Mouse (Mus musculus) liver, embryonic 11.5 days (tissue): ENCODE data around the gene Sfpq. TPM values are rescaled to one million over a fixed set of nuclear protein-coding genes. Genes with fewer than 3 reads are reported as not detected.

Source experiments
- ATAC-seq: fragments of 200-750 bp; cut with Nextera tagmentation; replicated peaks from 2 replicates; pipeline ENCODE4 v1.8.0; 2017; ENCODE audit warnings: moderate number of reproducible peaks, mild to moderate bottlenecking, moderate TSS enrichment, moderate library complexity; ENCODE audit not compliant: low FRiP score
- DNase-seq: peaks from one replicate; pipeline ENCODE4 v3.0.0-alpha.2; 2017; ENCODE audit warnings: low spot score
- H3K27ac ChIP-seq: fragments of 300-500 bp; sonication (generic); 2 replicates; pipeline ENCODE4 v1.5.1; 2014; ENCODE audit warnings: mild to moderate bottlenecking, low read depth, low read length, control low read depth
- H3K27me3 ChIP-seq: fragments of 300-500 bp; sonication (generic); replicated peaks from 2 replicates; pipeline ENCODE4 v1.6.1; 2014; ENCODE audit warnings: low read length, mixed read lengths; ENCODE audit not compliant: control insufficient read depth, insufficient read depth
- H3K36me3 ChIP-seq: fragments of 300-500 bp; sonication (generic); 2 replicates; pipeline ENCODE4 v1.6.1; 2014; ENCODE audit warnings: mild to moderate bottlenecking, low read length, moderate library complexity, mixed read lengths; ENCODE audit not compliant: control insufficient read depth, insufficient read depth
- H3K4me1 ChIP-seq: fragments of 300-500 bp; sonication (generic); replicated peaks from 2 replicates; pipeline ENCODE4 v1.6.1; 2014; ENCODE audit warnings: low read length, mixed read lengths; ENCODE audit not compliant: control insufficient read depth, insufficient read depth
- H3K4me2 ChIP-seq: fragments of 300-500 bp; sonication (generic); 2 replicates; pipeline ENCODE4 v1.6.1; 2014; ENCODE audit warnings: mild to moderate bottlenecking, control low read depth, moderate library complexity
- H3K4me3 ChIP-seq: fragments of 300-500 bp; sonication (generic); 2 replicates; pipeline ENCODE4 v1.5.1; 2014; ENCODE audit warnings: low read depth, low read length, control low read depth
- H3K9ac ChIP-seq: fragments of 300-500 bp; sonication (generic); 2 replicates; pipeline ENCODE4 v1.6.1; 2014; ENCODE audit warnings: low read depth, low read length, control low read depth
- H3K9me3 ChIP-seq: fragments of 300-500 bp; sonication (generic); 2 replicates; pipeline ENCODE4 v1.6.1; 2016; ENCODE audit warnings: low read length, inconsistent platforms, mixed read lengths; ENCODE audit not compliant: control insufficient read depth
- WGBS: fragments of 180-500 bp; shearing (Covaris S2); extraction: QIAGEN DNeasy Blood & Tissue Kit; methylation state at CpG from one replicate; pipeline ENCODE4 v1.1.7; 2014; 5-methylcytosine and 5-hydroxymethylcytosine counted together
- polyA plus RNA-seq: library from polyadenylated mRNA; unstranded; fragments of >200 nt; fragmentation: Nextera tagmentation; extraction: Ambion mirVana; gene quantifications from 2 replicates; pipeline ENCODE4 v1.2.1, GENCODE M21; 2014

Gene Sfpq
- polyA plus RNA-seq, 1 experiment from 2014 or later = 89.4 TPM

DNA sequence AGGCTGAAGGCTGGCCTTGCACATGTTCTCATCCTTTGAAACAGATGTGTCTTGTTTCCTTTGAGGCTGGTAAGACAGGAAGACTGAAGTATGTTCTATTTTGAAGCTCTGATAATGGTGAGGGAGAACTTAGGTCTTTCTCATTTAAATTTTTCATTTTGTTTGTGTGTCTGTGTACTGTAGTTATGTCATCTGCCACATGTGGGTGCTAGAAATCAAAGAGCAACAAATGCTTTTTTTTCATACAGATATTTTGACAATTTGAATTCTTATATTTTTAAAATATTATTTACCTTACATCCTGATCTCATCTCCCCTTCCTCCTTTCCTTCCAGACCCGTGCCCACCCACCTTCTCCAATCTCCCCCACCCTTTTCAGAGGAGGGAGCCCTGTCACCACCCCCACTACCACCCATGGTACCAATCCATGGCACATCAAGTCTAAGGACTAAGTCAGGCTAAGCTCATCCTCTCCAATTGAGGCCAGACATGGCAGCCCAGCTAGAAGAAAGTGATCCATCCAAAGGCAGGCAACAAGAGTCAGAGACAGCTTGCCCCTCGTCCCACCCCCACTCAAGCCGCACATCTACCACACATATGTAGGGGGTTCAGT lies 18.9 kb downstream of the Sfpq start:
- ATAC-seq = no peak
- WGBS = 76% methylated on average over 3 of the region's 3 CpGs

DNA sequence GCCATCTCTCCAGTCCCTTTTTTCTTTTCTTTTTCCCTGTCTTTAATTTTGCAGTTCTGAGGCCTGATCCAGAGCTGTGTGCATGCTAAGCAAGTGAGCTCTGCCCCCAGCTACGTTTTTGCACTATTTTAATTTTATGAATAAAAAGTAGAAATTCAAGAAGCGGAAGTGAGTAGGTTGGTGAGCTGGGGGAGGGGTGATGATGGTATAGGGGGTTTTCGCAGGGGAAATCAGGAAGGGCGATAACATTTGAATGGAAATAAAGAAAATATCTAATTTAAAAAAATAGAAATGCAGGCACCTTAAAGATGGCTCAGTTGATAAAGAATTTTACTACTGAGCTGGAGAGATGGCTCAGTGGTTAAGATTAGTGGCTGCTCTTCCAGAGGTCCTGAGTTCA lies 22.4 kb downstream of the Sfpq start:
- Histone ChIP-seq H3K9me3 (no peaks in the 10 kb centered on the region), H3K4me2 (no peak overlapping the region), H3K27me3 (no peaks in the 10 kb centered on the region), H3K9ac (no peak overlapping the region), H3K4me1 (no peaks in the 10 kb centered on the region), H3K27ac (no peak overlapping the region), H3K36me3 (peaks cover 8% of the 10 kb centered on the region), H3K4me3 (no peak overlapping the region)
- 79% methylated on average over 4 of the region's 4 CpGs for WGBS
- DNase-seq (no peak), ATAC-seq (no peak)

More for the DNA sequence above, 18.9 kb downstream of the Sfpq start:
- DNase-seq = no peak
- Histone ChIP-seq H3K36me3 (peaks cover 22% of the 10 kb centered on the region), H3K9ac (no peak overlapping the region), H3K27me3 (no peaks in the 10 kb centered on the region), H3K4me3 (no peak overlapping the region), H3K27ac (no peak overlapping the region), H3K4me1 (no peaks in the 10 kb centered on the region), H3K4me2 (no peak overlapping the region), H3K9me3 (no peaks in the 10 kb centered on the region)

DNA sequence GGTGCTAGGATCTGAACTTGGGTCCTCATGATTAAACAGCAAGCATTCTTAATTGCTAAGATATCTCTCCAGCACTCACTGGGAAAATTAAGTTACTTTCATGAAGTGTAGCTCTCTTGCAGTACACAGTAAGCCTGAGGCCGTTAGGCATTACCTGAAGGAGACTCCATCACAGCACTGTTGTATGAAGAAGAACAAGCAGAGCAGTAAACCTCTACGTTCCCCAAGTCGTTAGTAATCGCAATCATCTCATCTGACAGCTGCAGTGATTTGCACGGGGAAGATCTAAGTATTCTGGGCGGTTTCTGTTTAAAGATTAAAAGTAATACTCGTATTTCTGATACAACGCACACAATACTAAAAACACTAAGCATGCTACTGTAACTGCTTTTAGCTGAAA lies 30.0 kb downstream of the Sfpq start:
- Histone ChIP-seq H3K27ac (no peak overlapping the region), H3K36me3 (peaks cover 23% of the 10 kb centered on the region)
- 86% methylated on average over 8 of the region's 8 CpGs for WGBS

DNA sequence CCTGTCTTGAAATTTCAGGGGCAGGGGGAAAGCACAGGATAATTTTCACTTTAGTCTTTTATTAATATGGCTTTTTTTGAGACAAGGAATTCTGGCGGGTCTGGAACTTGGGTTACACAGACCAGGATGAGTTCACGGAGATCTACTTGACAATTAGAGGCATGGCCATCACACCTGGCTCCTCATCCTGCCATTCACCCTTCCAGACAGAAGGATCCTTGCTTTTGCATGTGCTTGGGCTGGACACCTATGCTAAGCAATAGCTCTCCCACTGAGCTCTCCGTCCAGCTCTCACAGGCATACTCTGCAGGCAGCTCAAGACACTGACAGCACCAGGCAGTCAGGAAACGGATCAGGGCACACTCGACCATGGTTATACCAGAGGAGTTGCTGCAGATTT lies 31.9 kb downstream of the Sfpq start:
- DNase-seq (no peak), ATAC-seq (no peak)
- no peak overlapping the region for H3K27ac ChIP-seq
- no peaks in the 10 kb centered on the region for H3K4me1 ChIP-seq
- H3K27me3 ChIP-seq = no peaks in the 10 kb centered on the region
- WGBS = 87% methylated on average over 5 of the region's 5 CpGs
- no peak overlapping the region for H3K4me3 ChIP-seq
- no peak overlapping the region for H3K9ac ChIP-seq
- peaks cover 31% of the 10 kb centered on the region for H3K36me3 ChIP-seq
- H3K9me3 ChIP-seq = no peaks in the 10 kb centered on the region
- no peak overlapping the region for H3K4me2 ChIP-seq

More for the DNA sequence above, 30.0 kb downstream of the Sfpq start:
- Histone ChIP-seq H3K4me1 (no peaks in the 10 kb centered on the region), H3K4me2 (no peak overlapping the region), H3K9ac (no peak overlapping the region), H3K9me3 (no peaks in the 10 kb centered on the region), H3K27me3 (no peaks in the 10 kb centered on the region), H3K4me3 (no peak overlapping the region)
- no peak for ATAC-seq
- no peak for DNase-seq

DNA sequence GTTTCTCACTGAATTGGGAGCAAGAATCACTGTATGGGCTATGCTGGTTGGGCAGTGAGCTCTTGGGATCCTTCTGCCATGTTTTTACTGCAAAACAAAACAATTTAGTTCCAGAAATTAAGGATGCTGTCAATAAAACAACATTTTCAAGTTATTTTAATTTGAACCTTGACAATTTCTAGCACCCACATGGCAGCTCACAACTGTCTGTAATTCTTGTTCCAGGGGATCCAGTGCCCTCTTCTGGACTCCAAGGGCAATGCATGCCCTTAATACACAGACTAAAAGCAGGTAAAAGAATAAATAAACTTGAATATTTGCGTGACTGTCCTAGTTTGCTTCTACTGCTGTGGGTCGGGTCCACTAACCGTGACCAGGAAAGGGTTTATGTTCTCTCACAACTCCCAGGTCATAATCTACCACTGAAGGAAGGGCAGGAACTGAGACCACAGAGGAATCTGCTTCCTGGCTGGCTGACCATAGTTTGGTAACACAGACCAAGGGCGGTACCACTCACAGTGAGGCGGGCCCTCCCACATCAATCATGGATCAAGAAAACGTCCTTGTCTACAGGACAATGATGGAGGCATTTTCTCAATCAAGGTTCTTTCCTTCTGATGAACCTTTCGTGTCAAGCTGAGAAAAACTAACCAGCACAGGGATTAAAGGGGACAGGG lies 33.5 kb downstream of the Sfpq start:
- WGBS = 62% methylated on average over 7 of the region's 7 CpGs
- H3K36me3 ChIP-seq = peaks cover 17% of the 10 kb centered on the region
- H3K27me3 ChIP-seq = no peaks in the 10 kb centered on the region
- no peak overlapping the region for H3K27ac ChIP-seq
- ATAC-seq = peak; percentile 18; the same call in 1 of the 2 replicates
- no peak for DNase-seq
- no peaks in the 10 kb centered on the region for H3K9me3 ChIP-seq
- no peak overlapping the region for H3K4me3 ChIP-seq
- no peaks in the 10 kb centered on the region; the same call in 1 of the 2 replicates for H3K4me1 ChIP-seq
- no peak overlapping the region for H3K4me2 ChIP-seq
- H3K9ac ChIP-seq = no peak overlapping the region

DNA sequence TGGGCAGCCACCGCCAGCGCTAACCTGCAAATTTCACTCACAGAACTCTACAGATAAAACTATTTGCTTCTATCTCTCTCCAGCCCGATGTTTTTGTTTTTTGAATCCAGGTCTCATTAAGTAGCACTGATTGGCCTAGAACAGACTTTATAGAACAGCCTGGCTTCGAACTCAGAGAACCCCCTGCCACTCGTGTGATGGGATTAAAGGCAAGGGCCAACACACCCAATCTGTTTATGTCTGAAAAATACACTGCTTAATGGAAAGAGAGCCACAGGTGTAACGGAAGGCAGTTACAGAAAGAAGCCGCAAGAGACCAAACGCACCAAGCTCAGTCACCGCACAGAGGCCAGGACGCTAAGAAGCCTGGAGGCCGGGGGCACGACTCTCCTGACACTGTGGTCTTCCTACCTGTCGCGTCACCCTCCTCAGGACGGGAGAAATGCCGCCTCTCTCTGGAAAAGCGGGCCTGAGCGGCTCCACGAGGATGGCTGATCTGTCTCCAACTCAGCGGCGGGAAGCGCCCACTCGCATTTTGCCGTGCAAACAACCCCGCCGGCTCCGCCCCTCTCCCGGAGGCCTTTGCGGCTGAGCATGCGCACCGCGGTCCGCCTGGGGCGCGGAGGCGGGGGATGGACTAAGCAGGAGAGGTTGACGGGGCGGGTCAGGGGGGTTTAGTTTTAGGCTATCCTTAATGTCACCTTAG lies 39.6 kb downstream of the Sfpq start, which contains the start of gene Zmym1:
Gene Zmym1 (minus strand): TSS at position 568 of the 706 bp plus-strand sequence.
- peak; percentile 93 for DNase-seq
- H3K9ac ChIP-seq = peak within 1 kb of the TSS; percentile 92
- peak within 1 kb of the TSS; percentile 89 for H3K4me3 ChIP-seq
- 1% methylated on average over 38 of the region's 38 CpGs for WGBS
- H3K9me3 ChIP-seq = no peaks in the 10 kb centered on the region
- H3K4me2 ChIP-seq = peak within 1 kb of the TSS; percentile 73
- peak; percentile 95 for ATAC-seq
- no peaks in the 10 kb centered on the region; the same call in none of the 2 replicates for H3K4me1 ChIP-seq
- H3K27me3 ChIP-seq = no peaks in the 10 kb centered on the region
- H3K27ac ChIP-seq = peak within 1 kb of the TSS; percentile 8; the same call in 1 of the 2 replicates
- H3K36me3 ChIP-seq = peaks cover 10% of the 10 kb centered on the region

DNA sequence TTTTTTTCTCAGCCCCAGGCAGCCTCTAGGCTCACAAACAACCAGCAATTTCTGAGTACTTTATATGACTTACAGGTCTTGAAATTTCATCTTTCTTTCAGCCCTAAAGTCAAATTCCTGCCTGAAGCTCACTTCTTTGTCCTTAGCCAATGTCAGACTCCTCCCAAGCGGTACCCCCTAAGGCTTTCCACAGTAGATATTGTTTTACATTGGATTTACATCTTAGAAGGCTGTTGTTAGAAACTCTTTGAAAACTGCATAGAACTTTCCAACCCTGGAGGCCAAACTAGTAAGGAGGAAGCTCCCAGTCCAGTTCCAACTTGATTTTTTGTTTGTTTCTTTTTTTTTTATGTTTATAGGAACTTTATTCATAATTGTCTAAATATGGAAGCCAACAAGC lies 42.9 kb downstream of the Sfpq start:
- Histone ChIP-seq H3K27ac (no peak overlapping the region), H3K4me3 (no peak overlapping the region), H3K9ac (no peak overlapping the region), H3K36me3 (no peaks in the 10 kb centered on the region), H3K4me1 (no peaks in the 10 kb centered on the region; the same call in none of the 2 replicates), H3K9me3 (no peaks in the 10 kb centered on the region), H3K27me3 (no peaks in the 10 kb centered on the region), H3K4me2 (no peak overlapping the region)
- ATAC-seq (no peak), DNase-seq (no peak)
- WGBS = 60% methylated on average over 1 of the region's 1 CpGs

DNA sequence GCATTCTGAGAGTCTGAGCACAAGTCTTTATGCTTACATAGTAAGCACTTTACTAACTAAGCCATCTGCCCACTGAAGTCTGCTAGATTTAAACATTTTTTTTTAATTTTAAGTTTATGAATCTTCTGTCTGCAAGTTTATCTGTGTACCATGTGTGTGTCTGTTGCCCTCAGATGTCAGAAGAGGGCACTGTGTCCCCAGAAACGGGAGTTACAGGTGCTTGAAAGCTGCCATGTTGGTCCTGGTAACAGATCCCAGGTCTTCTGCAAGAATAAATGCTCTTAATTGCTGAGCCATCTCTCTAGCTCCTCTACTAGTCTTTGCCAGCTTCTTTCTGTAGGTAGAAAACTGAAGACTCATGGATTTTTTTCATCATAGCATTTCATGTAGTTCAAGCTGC lies 53.8 kb downstream of the Sfpq start:
- ATAC-seq (no peak), DNase-seq (no peak)
- no peak overlapping the region for H3K9ac ChIP-seq
- 66% methylated on average over 1 of the region's 1 CpGs for WGBS
- no peaks in the 10 kb centered on the region for H3K9me3 ChIP-seq
- H3K27me3 ChIP-seq = no peaks in the 10 kb centered on the region
- no peak overlapping the region for H3K4me2 ChIP-seq
- H3K4me3 ChIP-seq = no peak overlapping the region
- H3K4me1 ChIP-seq = 0 out of 2 replicates have a peak, but pooled peaks cover 4% of the 10 kb centered on the region
- H3K27ac ChIP-seq = no peak overlapping the region
- H3K36me3 ChIP-seq = no peaks in the 10 kb centered on the region
